Mouse (Mus musculus): Measurements from ENCODE around the gene Kif2c.

The Kif2c gene

GRCm38 (mm10) chr4:117136034-117136433 lies 46.4 kb downstream of the Kif2c start:
- DNase-seq (ENCODE audit: low read depth, low spot score): no peak

DNA sequence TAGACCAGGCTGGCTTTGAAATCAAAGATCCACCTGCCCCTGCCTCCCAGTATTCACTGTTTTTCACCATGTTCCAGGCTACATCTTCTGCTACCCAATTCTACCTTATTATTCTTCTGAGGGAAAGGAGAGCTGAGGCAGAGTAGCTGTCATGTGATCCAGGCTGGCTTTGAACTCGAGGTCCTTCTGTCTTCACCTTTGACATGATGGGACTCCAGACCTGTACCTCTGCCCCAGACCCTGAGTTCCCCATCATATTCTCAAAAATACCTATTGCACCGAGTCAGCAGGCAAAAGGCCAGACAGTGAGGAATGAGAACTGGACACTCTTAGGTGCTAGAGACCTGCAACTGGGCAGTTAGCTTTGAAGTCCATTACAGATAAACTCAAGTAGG lies 47.8 kb downstream of the Kif2c start:
- no peak for DNase-seq (ENCODE audit: low read depth, low spot score)

GRCm38 (mm10) chr4:117133817-117134600 lies 48.4 kb downstream of the Kif2c start, which contains the start of gene Plk3:
TSS of gene Plk3 (minus strand) at chr4:117133963.
- DNase-seq (ENCODE audit: low read depth, low spot score): peak; percentile 90

DNA sequence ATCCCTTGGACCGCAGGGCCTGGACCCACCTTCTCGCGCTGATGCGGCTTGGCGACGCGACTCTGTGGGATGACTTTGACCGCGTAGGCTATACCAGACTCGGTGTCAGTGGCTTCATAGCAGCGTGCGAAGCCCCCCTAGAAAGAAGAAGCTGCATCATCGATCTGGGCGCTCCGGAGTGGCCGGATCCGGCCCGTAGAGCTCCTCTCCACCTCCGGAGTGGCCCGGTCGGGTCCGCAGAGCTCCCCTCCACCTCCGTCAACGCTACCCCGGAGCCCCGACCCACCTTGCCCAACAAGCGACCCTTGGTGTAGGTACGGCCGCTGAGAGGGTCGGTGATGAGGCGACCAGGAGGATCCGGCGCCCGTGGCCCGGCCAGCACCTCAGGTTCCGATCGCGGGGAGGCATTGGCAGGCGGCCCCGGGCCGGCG lies 49.1 kb downstream of the Kif2c start:
- DNase-seq (ENCODE audit: low read depth, low spot score): no peak

- no peak for DNase-seq (ENCODE audit: low read depth, low spot score)
These were observed 49.7 kb downstream of the Kif2c start for GRCm38 (mm10) chr4:117132794-117133143.

- no peak for DNase-seq (ENCODE audit: low read depth, low spot score)
These were observed 50.3 kb downstream of the Kif2c start for GRCm38 (mm10) chr4:117131890-117132793.

DNA sequence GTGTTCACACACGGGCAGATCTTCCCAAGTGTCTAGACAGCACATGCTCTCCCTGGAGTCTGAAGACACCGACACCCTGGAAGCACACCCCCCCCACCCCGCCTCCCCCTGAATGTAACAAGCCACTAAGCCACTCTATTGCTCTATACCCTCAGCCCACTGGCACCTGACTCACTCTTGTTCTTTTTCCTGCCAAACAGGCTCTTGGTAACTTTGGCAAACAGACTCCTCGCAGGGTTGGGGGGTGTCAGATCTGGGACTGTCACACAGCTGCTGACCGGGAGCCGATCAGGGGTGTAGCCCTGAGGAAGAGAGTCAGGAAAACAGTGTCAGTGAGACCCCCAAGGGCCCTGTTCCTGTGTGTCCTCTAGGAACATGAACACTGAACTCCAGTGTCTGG lies 51.2 kb downstream of the Kif2c start:
- no peak for DNase-seq (ENCODE audit: low read depth, low spot score)

DNA sequence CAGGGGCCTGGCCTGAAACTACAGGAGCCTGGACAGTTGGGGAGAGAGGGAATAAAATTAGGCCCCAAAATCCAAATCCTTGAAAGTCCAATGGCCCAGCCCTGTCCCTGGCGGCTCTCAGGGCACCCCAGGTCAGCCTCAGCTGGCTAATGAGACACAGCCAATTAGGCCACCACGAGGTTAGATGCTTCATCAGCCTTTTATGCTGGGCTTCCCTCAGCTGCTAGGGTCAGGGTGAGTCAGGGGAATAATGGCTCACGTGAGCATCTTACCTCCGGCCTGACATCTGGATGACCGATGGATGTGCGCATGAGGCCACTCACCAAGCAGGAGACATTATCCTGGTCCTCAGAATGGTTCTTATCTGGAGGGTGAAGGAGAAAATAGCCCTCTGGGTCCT lies 51.6 kb downstream of the Kif2c start:
- DNase-seq (ENCODE audit: low read depth, low spot score): no peak

DNA sequence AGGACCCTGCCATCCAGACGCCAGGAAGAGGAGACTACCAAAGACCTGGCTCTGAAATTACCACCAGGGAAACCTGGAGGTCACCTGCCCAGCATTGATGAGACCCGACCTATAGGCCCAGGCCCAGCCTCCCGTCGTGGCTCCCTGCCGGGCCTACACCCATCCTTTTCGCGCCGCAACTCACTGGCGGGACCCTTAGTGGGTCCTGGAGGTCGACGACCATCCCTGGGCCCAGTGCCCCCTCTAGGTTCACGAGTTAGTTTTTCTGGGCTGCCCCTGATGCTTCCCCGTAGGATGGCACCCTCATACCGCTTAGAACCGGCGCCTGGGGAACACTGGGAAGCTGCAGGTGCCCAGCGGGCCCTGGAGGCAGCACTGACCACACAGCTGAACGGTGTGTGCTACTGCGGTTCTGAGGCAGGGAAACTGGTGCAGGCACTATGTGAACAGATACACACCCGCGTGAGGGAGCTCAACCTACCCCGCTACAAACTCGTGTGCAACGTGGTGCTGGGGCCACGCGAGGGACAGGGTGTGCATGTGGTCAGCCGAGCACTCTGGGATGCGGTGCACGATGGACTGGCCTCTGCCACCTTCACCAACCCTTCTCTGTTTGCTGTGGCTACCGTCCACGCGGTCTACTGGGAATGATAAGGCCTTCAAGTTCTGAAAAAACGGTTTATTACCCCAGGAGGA lies 54.3 kb downstream of the Kif2c start:
- no peak for DNase-seq (ENCODE audit: low read depth, low spot score)

GRCm38 (mm10) chr4:117126675-117127290 lies 55.7 kb downstream of the Kif2c start, which contains the start of gene Tctex1d4:
TSS of gene Tctex1d4 (plus strand) at chr4:117126794.
- no peak for DNase-seq (ENCODE audit: low read depth, low spot score)

- no peak for DNase-seq (ENCODE audit: low read depth, low spot score)
These were observed 56.3 kb downstream of the Kif2c start for GRCm38 (mm10) chr4:117125910-117126674.

- no peak for DNase-seq (ENCODE audit: low read depth, low spot score)
These were observed 57.0 kb downstream of the Kif2c start, which contains the start of gene Btbd19 for GRCm38 (mm10) chr4:117125348-117125909. TSS of gene Btbd19 (minus strand) at chr4:117125725.

GRCm38 (mm10) chr4:117124518-117125347 lies 57.7 kb downstream of the Kif2c start:
- no peak for DNase-seq (ENCODE audit: low read depth, low spot score)

- no peak for DNase-seq (ENCODE audit: low read depth, low spot score)
These were observed 58.3 kb downstream of the Kif2c start for GRCm38 (mm10) chr4:117124218-117124517.

DNA sequence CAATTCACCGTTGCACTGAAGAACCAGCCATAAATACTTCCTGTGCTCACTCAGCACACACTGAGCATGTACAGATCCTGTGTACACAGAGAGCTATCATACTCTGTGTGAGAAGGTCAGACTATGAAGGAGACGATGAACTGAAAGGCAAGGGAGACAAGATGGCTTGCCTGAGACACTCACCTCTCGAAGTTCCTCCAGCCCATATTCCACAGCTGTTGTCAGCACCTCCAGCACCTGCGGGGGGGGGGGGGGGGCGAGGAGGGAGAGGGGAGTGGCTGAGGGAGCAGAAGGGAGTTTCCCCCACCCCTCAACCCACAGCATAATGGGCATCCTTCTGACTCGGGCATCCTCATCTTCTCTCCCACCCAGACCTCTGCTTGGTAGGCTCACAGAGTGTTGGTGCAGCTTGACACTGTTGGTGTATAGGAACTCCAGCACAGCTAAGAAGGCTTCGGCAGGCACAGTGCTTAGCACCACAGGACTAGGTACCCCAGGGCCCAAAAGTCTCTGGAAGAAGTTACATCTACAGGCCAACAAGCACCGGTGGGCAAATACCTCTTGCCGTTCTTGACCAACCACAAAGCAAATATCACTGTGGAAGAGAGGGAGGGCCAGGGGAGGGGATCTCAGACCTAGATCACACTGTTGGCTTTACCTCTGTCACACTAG lies 58.8 kb downstream of the Kif2c start:
- DNase-seq (ENCODE audit: low read depth, low spot score): no peak

DNA sequence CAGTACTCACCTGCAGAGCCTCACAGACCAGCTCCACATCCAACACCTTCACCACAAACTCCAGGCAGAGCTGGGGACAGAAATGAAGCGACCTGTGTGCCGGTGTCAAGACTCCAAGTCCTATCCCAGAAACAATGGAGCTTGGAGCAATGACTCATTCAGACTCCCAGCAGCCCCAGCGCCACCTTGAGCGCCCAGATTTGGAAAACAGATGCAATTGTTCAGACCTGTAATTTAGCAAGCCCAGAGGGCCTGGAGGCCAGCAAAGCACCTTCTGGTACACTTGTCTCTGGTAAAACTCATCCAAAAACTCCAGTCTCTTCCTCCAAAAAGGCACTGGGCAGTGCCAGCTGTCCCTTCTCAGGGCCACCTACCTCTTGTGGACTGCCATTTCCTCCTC lies 60.2 kb downstream of the Kif2c start:
- DNase-seq (ENCODE audit: low read depth, low spot score): no peak

- peak; percentile 85 for DNase-seq (ENCODE audit: low read depth, low spot score)
These were observed 61.7 kb downstream of the Kif2c start for GRCm38 (mm10) chr4:117120445-117121414.

DNA sequence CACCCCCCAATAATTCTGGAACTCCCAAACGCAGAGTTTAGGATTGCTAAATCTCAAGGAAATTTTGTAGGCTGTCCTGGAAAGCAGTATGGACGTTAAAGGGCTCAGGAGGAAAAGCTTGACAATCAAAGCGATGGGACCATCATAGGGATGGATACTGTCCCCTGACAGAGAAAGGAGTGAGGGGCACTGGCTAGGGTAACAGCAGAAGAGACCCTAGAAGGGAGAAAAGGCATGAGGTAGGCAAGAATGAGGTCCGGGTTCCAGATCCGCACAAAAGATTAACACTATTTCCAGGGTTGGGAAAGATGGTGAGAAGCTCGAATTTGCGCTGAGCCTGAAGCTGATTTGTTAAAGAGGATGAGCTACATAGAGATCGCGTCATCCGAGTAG lies 62.4 kb downstream of the Kif2c start:
- no peak for DNase-seq (ENCODE audit: low read depth, low spot score)

Measured in retina, adult 2 months (tissue).